Mouse (Mus musculus): Measurements from ENCODE around the gene Cldn6. TPM values are rescaled to one million over a fixed set of nuclear protein-coding genes. Genes with fewer than 3 reads are reported as not detected.

The Cldn6 gene
- polyA plus RNA-seq, 1 experiment from 2014 or later, result 0.42 TPM

GRCm38 (mm10) chr17:23700079-23700478 is 21.0 kb downstream of the Cldn6 start:
- no peak overlapping the region for H3K27ac ChIP-seq (ENCODE audit: low read depth, low read length)
- H3K9me3 ChIP-seq (ENCODE audit: control insufficient read depth), result no peaks in the 10 kb centered on the region
- H3K4me1 ChIP-seq (replicated peaks; ENCODE audit: control insufficient read depth, insufficient read depth, low read length), result no peaks in the 10 kb centered on the region; the same call in 1 of the 2 replicates
- H3K27me3 ChIP-seq (replicated peaks; ENCODE audit: control insufficient read depth, insufficient read depth, low read length), result peaks cover 3% of the 10 kb centered on the region; the same call in 1 of the 2 replicates
- WGBS, result 1% methylated on average over 17 of the region's 28 CpGs
- peak; percentile 94 for ATAC-seq
- H3K36me3 ChIP-seq (ENCODE audit: control insufficient read depth, insufficient read depth), result no peaks in the 10 kb centered on the region
- H3K4me3 ChIP-seq (ENCODE audit: low read depth, low read length), result peak overlapping the region; percentile 67
- H3K9ac ChIP-seq (ENCODE audit: low read depth, low read length), result 0 out of 2 replicates have a peak overlapping the region, but pooled peaks have one; percentile 40
- peak; percentile 92 for TF ChIP-seq CTCF (IDR thresholded peaks at IDR 0.05; ENCODE audit: low read depth)
- peak overlapping the region; percentile 100 for H3K4me2 ChIP-seq (replicated peaks; ENCODE audit: low read depth)

GRCm38 (mm10) chr17:23703301-23703700 is 24.3 kb downstream of the Cldn6 start:
- peaks cover under 1% of the 10 kb centered on the region; the same call in 1 of the 2 replicates for H3K27me3 ChIP-seq (replicated peaks; ENCODE audit: control insufficient read depth, insufficient read depth, low read length)
- no peak overlapping the region for H3K9ac ChIP-seq (ENCODE audit: low read depth, low read length)
- no peak overlapping the region for H3K27ac ChIP-seq (ENCODE audit: low read depth, low read length)
- no peak overlapping the region for H3K4me2 ChIP-seq (replicated peaks; ENCODE audit: low read depth)
- H3K4me3 ChIP-seq (ENCODE audit: low read depth, low read length), result no peak overlapping the region
- no peak for TF ChIP-seq CTCF (IDR thresholded peaks at IDR 0.05; ENCODE audit: low read depth)
- no peaks in the 10 kb centered on the region; the same call in 1 of the 2 replicates for H3K4me1 ChIP-seq (replicated peaks; ENCODE audit: control insufficient read depth, insufficient read depth, low read length)
- 85% methylated on average over 9 of the region's 9 CpGs for WGBS
- no peak for ATAC-seq
- H3K9me3 ChIP-seq (ENCODE audit: control insufficient read depth), result no peaks in the 10 kb centered on the region
- H3K36me3 ChIP-seq (ENCODE audit: control insufficient read depth, insufficient read depth), result no peaks in the 10 kb centered on the region

GRCm38 (mm10) chr17:23704741-23705140 is 25.7 kb downstream of the Cldn6 start:
- no peak for TF ChIP-seq CTCF (IDR thresholded peaks at IDR 0.05; ENCODE audit: low read depth)
- no peaks in the 10 kb centered on the region for H3K27me3 ChIP-seq (replicated peaks; ENCODE audit: control insufficient read depth, insufficient read depth, low read length)
- no peaks in the 10 kb centered on the region for H3K9me3 ChIP-seq (ENCODE audit: control insufficient read depth)
- H3K9ac ChIP-seq (ENCODE audit: low read depth, low read length), result no peak overlapping the region
- no peak overlapping the region for H3K4me2 ChIP-seq (replicated peaks; ENCODE audit: low read depth)
- H3K4me1 ChIP-seq (replicated peaks; ENCODE audit: control insufficient read depth, insufficient read depth, low read length), result no peaks in the 10 kb centered on the region; the same call in 1 of the 2 replicates
- H3K36me3 ChIP-seq (ENCODE audit: control insufficient read depth, insufficient read depth), result no peaks in the 10 kb centered on the region
- 55% methylated on average over 7 of the region's 7 CpGs for WGBS
- no peak overlapping the region for H3K4me3 ChIP-seq (ENCODE audit: low read depth, low read length)
- no peak overlapping the region for H3K27ac ChIP-seq (ENCODE audit: low read depth, low read length)
- ATAC-seq, result no peak

GRCm38 (mm10) chr17:23705525-23706104 is 26.6 kb downstream of the Cldn6 start:
- Histone ChIP-seq H3K27me3 (replicated peaks; ENCODE audit: control insufficient read depth, insufficient read depth, low read length) (no peaks in the 10 kb centered on the region), H3K27ac (ENCODE audit: low read depth, low read length) (no peak overlapping the region), H3K4me1 (replicated peaks; ENCODE audit: control insufficient read depth, insufficient read depth, low read length) (no peaks in the 10 kb centered on the region), H3K36me3 (ENCODE audit: control insufficient read depth, insufficient read depth) (no peaks in the 10 kb centered on the region), H3K9ac (ENCODE audit: low read depth, low read length) (no peak overlapping the region), H3K4me3 (ENCODE audit: low read depth, low read length) (no peak overlapping the region), H3K9me3 (ENCODE audit: control insufficient read depth) (no peaks in the 10 kb centered on the region), H3K4me2 (replicated peaks; ENCODE audit: low read depth) (no peak overlapping the region)
- no peak for TF ChIP-seq CTCF (IDR thresholded peaks at IDR 0.05; ENCODE audit: low read depth)
- no peak for ATAC-seq
- 76% methylated on average over 7 of the region's 7 CpGs for WGBS

GRCm38 (mm10) chr17:23706212-23706611 is 27.2 kb downstream of the Cldn6 start:
- Histone ChIP-seq H3K36me3 (ENCODE audit: control insufficient read depth, insufficient read depth) (no peaks in the 10 kb centered on the region), H3K27ac (ENCODE audit: low read depth, low read length) (no peak overlapping the region), H3K27me3 (replicated peaks; ENCODE audit: control insufficient read depth, insufficient read depth, low read length) (no peaks in the 10 kb centered on the region), H3K9ac (ENCODE audit: low read depth, low read length) (no peak overlapping the region), H3K9me3 (ENCODE audit: control insufficient read depth) (no peaks in the 10 kb centered on the region), H3K4me1 (replicated peaks; ENCODE audit: control insufficient read depth, insufficient read depth, low read length) (no peaks in the 10 kb centered on the region), H3K4me2 (replicated peaks; ENCODE audit: low read depth) (no peak overlapping the region), H3K4me3 (ENCODE audit: low read depth, low read length) (no peak overlapping the region)
- 0% methylated on average over 3 of the region's 3 CpGs for WGBS
- TF ChIP-seq CTCF (IDR thresholded peaks at IDR 0.05; ENCODE audit: low read depth), result peak; percentile 94
- peak; percentile 54; the same call in 1 of the 2 replicates for ATAC-seq

GRCm38 (mm10) chr17:23717003-23717402 is 38.0 kb downstream of the Cldn6 start:
- no peak overlapping the region for H3K27ac ChIP-seq (ENCODE audit: low read depth, low read length)
- no peaks in the 10 kb centered on the region for H3K36me3 ChIP-seq (ENCODE audit: control insufficient read depth, insufficient read depth)
- no peaks in the 10 kb centered on the region for H3K9me3 ChIP-seq (ENCODE audit: control insufficient read depth)
- no peaks in the 10 kb centered on the region for H3K4me1 ChIP-seq (replicated peaks; ENCODE audit: control insufficient read depth, insufficient read depth, low read length)
- no peak overlapping the region for H3K4me3 ChIP-seq (ENCODE audit: low read depth, low read length)
- ATAC-seq, result no peak
- H3K27me3 ChIP-seq (replicated peaks; ENCODE audit: control insufficient read depth, insufficient read depth, low read length), result no peaks in the 10 kb centered on the region
- no peak for TF ChIP-seq CTCF (IDR thresholded peaks at IDR 0.05; ENCODE audit: low read depth)
- H3K4me2 ChIP-seq (replicated peaks; ENCODE audit: low read depth), result no peak overlapping the region
- H3K9ac ChIP-seq (ENCODE audit: low read depth, low read length), result no peak overlapping the region
- 70% methylated on average over 2 of the region's 2 CpGs for WGBS
